Mouse (Mus musculus) adrenal gland, adult 18-20 months (tissue): ENCODE measurements around the gene S100a8. TPM values are rescaled to one million over a fixed set of nuclear protein-coding genes. Genes with fewer than 3 reads are reported as not detected.
A peak's percentile ranks its signal among the peaks of the same experiment; 100 is the strongest.

Source experiments
- DNase-seq, 2 experiments: peaks; one replicate each; pipeline ENCODE4 v3.0.0; 2021 to 2022; ENCODE audit warnings: low spot score in 2 of 2
- long read RNA-seq, 2 experiments: library from polyadenylated mRNA; stranded (forward); transcript quantifications; one replicate each; pipeline ENCODE4 v2.0.0; 2021
- total RNA-seq, 2 experiments: library from RNA; stranded (reverse); gene quantifications; 1 replicate in 1 of 2; 2 replicates in 1 of 2; pipeline ENCODE4 v1.2.3; 2021

The S100a8 gene
- total RNA-seq: not detected
- long read RNA-seq, experiment 1: 0 reads
- long read RNA-seq, experiment 2, partial matches to known transcripts: 0 of 1 reads
- long read RNA-seq, experiment 2, other reads (novel, unspliced or antisense): 0 of 1 reads

DNA sequence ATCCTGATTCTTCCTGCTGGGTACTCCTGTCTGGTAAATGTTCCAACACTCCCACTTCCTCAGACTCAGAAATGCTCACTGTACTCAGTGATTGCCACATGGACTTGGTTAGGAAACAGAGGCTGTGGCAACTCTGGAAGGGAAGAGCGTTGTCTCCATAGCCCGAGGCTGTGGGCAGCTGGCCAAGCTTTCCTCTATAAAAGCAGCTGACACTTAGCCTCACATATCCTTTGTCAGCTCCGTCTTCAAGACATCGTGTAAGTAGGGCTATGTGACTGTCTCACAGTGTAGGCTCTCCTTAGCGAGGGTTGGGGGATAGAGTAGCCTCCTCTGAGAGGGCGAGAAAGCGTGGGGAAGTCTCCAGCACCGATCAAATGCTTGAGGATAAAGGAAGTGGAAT is at the start of gene S100a8:
Gene S100a8 (plus strand): TSS at position 133 of the 400 bp plus-strand sequence.
- DNase-seq: peak in 1 of 2 experiments; percentile 36

DNA sequence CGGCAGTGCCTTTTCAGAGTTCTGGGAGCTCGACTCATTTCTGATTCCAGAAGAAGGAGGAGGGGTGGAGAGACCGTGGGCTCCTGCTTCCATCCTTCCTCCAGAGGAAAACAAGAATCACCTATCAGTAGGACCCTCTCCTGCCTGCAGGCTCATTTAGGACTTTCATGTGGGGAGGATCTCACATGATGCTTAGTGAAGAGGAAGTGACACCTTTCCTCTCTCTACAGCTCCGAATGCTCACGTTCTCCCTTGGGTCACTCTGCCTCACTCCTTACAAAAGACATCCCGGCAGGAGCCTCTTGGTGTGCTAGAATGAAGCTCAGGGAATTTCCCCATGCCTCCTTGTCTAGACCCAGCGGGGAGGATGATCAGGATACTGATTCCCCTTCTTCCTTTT is 47.2 kb upstream of the S100a8 start:
- DNase-seq: no peak

DNA sequence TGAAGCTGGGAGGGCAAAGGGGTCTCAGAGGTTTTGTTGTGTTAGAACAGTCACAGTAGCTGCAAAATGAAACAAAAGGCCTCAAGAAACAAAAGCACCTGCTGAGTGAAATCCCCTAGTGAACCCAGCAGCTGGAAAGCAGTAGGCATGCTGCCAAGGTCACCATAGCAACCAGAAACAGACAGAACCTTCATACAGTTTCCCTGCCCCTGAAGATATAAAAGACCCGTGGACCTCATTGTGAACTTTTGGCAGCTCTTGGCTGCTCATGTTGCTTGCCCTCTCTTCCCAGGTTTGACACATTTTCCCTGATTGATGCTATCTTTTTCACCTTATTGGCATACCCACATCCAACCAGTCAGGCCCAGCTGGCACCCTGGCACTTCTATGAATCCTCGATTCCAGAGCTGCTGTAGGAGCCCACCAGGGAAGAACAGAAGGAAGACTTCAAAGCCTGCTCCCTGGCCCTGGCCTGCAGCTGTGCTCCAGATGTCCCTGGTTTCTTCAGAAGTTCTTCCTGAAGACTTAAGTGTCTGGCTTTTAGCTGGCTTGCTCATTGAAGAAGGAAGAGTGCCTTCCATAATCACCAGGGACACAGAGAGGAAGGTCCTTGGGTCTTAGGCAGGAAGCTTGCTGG is 45.2 kb upstream of the S100a8 start:
- peak in 1 of 2 experiments; percentile 41 for DNase-seq

DNA sequence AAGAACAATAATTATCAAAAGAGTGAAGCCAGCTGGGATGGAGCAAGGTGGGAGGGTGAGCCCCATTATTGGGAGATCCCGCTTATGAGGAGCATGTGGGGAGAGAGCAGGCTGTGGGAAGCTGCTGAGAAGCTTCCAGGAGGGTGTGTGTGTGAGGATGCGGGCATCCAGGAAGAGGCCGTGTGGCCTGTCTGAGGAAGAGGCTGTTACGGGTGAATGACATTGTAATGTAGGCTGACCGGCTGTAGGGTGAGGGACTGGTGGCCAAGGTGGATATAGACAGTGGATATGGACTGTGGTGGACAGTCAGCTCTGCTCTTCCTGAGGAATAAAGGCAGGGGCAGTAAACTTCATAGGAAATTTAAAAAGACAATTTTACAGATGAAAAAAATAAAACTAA is 43.3 kb upstream of the S100a8 start:
- DNase-seq: no peak

DNA sequence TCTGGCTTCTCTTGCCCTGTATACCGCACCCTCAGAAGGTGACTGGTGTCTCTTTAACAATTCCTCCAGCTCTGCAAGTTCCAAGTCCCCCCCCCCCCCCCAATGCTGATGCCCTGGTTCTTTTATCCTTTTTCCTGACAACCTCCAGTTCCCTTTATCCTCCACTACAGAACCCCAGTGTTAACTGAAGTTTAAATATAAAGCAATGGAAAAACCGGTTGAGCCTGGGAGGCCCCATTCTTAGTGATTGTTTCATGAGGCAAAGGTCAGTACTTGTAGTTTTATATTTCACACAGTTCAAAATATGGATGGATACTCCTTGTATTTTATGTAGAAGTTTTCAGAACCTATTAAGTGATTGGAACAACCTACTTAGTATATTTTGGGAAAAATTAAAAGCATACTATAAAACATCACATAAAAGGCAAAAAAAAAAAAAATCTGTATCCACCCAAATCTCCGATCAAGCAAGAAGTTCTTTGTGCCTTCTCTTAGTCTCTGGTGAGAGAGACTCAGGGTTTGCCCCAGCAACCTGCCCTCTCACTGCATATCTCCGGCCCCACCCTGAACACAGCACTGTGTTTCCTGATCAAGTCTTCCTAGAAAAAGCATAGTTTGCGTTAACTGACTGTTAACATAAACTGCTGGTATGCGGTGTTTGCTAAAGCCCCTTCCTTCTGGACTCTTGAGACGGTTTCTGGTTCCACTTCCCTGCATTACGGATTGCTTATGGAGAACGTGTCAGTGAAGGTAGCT is 42.3 kb upstream of the S100a8 start:
- no peak for DNase-seq

DNA sequence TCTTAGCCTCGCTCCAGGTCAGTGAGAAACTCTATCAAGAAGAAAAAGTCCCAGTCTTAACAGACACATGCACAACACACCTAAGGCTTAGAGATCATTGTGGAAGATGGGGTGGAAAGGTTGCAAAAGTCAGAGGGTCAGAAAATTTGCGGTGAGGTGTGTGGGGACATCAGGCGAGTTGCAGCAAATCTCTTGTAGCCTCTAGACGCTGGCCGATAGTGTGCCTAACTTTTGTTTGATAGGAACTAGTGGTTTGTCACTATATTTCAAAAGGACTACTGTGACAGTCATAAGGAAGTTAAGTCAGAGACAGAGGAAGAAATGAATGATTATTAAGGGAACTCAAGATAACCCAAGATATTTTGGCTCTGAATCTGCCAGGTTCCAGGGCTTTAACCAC is 41.4 kb upstream of the S100a8 start:
- no peak for DNase-seq

DNA sequence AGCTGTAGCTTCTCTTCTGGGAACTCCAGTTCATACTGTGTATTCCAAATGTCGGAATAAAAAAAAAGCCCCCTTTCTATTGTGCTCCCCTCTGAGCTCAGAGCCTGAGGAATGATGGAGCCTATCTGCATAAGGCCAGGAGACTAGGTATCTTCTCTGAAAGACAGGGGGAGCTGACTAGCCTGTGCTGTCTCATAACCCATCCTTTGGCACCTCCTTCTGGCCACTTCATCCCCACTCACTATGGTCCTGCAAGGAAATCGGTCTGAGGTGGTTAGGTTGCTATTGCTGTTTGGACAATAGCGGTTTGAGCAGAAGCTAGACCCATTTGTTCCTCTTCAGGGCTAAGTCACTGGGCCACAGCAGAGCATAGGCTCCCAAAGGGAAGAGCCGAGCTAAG is 41.0 kb upstream of the S100a8 start:
- no peak for DNase-seq

DNA sequence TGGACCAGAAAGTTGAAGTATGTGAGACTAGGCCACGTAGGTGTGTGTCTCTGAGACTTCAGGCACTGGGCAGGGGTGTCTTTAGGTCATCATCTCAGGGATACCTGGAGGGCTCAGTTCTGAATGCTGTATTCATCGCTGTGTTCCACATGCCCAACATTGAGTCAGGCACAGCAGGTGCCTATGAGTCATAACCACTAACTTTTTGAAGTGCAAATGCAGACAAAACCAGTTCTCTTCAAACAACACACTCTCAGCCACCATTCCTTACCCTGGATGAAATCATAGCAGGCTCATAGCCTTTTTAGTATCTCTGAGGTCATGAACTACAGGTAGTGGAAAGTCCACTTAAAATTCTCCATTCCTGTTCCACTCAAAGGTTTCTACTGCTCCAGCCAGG is 39.5 kb upstream of the S100a8 start:
- DNase-seq: no peak

DNA sequence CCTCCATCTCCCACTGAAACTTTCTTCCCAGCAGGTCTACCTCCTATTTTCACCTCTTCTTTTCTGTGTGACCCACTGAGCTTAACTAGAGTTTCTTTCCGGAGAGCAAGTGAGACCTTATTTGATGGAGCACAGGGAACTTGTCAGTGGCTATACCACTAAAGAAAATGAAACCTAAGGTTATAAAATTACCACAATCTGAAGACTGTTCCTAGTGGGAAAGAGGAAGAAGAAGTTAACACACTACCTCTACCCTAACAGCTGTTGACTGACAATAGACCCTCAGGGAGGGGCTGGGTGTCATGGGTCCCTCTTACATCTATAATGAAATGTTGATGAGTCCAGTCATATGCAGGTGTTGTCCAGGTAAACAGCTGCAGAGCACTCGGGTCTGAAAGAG is 36.8 kb upstream of the S100a8 start:
- no peak for DNase-seq

DNA sequence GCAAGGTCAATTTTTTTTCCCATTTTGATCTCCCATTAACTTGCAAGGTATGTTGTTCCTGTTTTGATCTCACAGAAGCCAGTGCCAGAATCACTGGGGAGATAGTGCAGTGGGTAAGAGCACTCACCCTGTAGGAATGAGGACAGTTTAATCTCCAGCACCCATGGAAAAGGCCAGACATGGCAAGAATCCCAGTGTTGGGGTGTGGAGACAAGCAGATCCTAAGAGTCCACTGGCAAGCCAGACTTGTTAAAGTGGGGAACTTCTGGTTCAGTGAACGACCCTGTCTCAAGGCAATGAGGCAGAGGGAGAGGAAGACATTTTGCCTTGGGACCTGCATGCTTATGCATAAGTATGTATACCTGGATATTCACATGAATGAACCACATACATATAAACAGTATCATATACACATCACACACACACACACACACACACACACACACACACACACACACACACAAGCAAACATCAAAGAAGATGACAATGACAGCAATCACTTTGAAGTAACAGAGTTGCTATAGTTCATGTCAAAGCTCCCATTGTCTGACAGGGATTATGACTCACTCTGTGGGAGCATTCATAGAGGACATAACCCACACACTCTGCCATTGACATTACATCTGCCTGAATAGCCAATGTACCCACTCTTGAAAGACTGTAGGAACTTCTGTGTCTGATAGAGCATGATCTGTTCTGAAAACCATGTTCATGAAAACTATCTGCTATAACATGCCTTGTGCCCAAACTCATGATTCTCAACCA is 30.1 kb upstream of the S100a8 start:
- DNase-seq: no peak

DNA sequence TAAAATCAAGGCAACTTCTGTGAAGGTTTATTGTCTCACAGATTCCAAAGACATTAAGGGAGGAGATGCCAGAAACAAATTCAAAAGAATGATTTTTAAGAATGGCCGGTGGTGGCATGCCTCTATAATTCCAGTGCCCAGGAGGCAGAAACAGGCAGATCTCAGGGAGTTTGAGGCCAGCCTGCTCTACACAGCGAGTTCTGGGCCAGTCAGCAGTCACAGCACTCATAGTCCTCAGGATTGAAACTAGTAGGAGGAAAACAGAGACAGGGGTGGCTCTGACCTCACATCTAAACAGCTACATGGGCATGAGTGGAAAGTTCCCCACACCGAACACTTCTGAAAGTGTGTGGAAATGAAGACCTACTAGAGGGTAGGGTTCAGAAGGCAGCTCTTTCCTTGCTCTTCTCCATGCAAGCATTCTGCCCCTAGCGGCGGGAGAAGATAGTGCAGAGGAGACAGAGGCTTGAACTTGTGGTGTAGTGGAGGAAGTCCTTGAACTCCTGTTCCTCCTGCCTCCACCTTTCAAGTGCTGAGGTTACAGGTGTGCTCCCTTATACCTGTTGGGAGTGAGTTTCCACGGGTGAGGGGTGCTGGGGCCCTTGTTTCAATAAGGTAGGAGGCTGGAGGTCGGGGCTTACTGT is 29.1 kb upstream of the S100a8 start:
- DNase-seq: peak in 1 of 2 experiments; percentile 34

DNA sequence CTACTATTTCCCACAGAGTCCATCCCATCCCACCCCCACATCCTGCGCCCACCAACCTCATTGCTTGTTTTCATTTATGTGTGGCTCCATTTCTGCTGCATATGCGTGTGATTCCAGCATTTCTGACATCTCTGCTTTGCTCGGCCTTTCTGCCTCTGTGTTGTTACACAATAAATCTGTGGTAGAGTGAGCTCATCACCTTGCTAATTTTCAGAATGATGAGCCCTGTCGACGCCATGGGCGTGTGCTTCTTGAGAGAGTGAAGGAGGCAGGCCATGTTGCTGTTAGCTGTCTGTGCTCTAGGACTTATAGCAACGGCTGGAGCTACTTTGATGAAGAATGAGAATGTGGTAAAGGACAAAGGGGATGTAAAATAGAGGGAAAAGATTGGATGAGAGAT is 27.8 kb upstream of the S100a8 start:
- DNase-seq: no peak

DNA sequence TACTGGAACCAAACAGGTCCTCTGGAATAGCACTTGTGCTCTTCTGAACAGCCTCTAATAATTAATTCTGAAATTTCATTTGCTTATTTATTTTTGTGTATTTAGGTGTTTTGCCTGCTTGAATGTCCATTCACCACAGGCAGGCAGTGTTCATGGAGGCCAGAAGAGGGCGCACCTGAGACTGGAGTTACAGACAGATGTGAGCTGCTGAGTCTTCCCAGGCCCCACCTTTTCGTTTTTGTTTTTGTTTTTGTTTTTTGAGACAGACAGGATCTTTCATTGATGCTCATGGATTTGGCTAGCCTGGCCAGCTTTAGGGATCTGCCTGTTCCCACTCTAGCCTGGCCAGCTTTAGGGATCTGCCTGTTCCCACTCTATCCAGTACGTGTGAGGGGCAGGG is 24.6 kb upstream of the S100a8 start:
- DNase-seq: peak; percentile 48 to 66

DNA sequence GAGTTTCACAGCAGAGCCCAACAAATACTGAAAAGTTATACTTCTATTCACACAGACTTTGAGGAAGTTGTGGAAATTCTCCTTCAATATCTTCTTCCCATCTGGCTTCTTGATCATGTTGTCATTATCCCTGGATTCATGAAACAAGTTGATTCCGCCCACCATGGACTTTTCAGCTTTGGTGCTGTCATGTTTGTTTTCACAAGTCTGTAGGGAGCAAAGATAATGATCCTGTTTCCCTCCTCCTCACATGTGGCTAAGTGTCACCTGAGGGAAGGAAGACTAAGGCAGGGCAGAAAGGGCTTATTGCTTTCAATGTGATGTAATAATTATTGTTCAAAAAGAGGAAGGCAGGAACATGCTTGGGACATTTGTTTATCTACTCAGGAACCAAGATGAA is 21.5 kb upstream of the S100a8 start:
- no peak for DNase-seq

DNA sequence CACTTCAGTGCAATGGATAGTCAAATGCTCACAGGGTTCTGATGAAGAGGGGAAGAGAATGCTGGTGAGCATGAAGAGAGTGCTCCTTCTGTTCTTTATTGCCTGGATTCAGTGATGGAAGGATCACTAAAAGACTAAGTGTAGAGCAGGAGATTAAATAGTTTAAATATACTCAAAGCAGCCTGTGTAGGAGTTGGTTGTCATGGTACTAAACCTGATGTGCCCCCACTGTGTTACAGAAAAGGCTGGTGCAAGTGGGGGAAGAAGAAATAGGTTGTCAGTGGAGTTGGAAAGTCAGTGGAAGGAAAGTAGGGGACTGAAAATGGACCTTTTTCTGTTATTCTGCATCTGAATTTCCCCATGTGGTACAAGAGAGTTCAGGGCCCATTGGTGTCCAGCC is 19.8 kb upstream of the S100a8 start:
- DNase-seq: no peak

DNA sequence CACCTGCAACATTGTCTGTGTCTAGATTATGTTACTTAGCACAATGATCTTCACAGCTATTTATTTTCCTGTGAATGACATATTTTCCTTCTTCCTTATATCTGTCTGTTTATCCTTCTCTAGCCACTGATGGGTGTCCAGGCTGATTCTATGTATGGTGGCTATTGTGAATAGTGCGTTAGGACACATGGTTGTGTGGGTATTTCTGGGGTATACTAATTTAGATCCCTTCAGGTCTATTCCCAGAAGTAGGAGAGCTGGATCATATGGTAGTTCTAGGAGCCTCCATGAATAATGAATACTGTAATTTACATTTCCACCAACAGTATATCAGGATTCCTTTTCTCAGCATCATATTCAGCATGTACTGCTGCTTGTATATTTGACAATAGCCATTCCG is 18.9 kb upstream of the S100a8 start:
- DNase-seq: no peak

DNA sequence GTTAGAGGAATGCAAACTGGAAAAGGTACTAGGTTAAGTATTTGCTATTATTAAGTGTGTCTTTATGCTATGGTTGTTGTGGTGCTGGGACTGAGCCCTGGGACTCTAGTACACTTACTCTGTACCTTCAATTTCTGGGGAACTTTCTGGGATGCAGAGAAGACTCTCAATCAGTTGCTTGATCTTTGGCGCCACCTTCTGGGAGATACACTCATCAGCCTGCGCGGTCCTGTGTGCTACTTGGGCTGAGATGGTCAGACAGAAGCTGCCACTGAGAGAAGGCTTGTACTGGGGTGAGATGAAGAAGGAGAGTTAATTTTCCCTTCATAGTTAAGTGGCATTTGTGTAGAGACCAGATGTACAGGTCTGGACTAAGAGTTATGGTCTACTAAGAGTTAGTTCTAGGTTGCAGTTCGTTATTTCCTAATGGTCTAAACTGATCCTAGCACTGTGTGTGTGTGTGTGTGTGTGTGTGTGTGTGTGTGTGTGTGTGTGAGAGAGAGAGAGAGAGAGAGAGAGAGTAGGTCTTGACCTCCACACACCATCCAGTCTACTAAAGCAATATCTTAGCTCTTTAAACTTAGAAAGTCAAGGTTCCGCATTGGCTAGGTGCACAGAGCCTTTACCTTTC is 15.8 kb upstream of the S100a8 start:
- DNase-seq: peak; percentile 65 to 66

DNA sequence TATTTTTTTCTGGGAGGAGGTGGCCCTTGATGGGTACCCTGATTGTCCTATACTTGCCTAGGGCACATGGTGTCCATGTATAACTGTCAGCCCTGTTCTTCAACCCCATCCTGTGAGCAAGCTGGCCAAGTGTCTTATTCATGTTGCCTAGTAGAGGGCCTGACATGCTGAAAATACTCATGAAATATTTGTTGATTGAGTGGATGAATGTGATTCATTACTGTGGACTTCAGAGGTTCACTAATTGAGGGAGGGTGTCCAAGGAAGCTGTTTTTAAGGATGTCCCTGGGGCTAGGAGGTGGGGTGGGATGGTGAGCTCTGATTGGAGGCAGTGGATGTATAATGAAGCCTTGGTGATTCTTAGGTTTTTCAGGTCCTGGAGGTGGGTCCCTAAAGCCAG is 15.1 kb upstream of the S100a8 start, which contains the start of gene S100a7a:
Gene S100a7a (plus strand): TSS at position 301 of the 400 bp plus-strand sequence.
- DNase-seq: no peak

DNA sequence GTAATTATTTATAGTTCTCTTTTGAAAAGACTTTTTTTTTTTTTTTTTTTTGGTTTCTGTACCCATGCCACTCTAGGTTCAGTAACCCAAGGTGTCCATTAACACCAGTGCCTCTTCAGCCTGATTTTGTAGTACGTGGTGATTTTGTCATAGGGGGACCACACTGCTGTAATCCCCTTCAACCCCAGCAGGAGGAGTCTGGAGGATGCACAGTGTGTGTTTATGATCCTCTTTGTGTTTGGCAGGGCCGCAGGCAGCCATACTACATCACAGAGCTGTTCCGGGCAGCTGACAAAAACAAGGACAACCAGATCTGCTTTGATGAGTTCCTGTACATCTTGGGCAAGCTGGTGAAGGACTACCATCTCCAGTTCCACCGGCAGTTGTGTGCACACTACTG is 11.4 kb upstream of the S100a8 start:
- DNase-seq: no peak

DNA sequence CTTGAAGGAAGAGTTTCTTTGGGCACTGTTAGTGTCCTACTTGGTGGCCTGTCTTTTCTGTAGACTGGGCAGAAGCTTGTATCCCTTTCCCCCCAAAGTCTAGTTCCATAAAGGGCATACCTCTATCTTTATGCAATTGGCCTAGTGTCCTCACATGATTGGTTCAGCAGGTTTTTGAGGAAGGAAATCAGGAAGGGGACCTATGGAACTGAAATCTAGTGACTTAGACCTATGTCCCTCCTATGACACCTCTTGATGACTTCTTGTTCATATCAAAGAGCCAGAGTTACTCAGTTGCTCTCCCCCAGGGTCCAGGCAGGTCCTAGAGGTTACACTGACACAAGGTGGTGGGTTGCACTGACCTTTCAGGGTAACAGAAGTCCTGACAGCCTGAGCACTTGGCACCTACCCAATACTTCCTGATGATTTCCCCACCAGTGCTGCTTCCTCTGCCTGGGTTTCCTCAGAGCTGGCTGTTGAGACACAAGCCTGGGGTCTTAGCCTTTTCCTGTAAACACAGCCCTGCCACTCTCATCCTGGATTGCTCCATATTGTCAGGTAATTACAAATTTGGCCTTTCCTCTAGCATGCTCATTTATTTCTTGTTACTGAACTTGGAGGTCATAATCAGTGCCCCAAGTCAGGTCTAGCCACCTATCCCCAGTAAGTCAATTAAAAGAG is 9.3 kb upstream of the S100a8 start:
- DNase-seq: no peak
